Mouse (Mus musculus) v-Abl transformed pro-B cells (cell line): ENCODE results near the gene Slc25a26.

Experiments
- in situ Hi-C, 2 experiments: fragments of 400-800 bp; cut with MboI; formaldehyde crosslinking; loops; one replicate each; pipeline ENCODE4 v1.15.1; 2025; ENCODE audit not compliant: unreplicated experiment in 2 of 2

The Slc25a26 gene

DNA sequence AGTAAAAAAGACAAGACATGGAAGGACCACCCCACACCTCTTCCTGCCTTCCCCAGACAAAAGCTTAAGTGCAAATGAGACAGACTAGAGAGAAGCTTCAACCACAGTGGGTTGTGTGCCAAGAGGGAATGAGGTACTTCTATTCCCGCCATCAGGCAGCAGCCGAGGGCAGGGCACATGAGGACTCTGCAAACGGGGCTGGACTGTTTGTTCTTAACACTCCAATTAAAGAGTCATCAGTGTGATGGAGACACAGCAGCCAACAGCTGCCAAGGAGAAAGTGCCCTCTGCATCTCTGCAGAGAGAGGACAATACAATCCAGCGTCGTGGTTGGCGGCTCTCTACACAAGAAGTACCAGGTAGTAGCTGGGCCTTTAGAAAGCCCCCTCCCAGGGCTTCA lies 128.7 kb downstream of the Slc25a26 start:
- in situ Hi-C loops = loop anchor here (10.0 to 25.0 kb wide), 2 partner anchors 136 to 484 kb away; partner anchors contain the start of gene Kbtbd8 (in 1 of the 2)

DNA sequence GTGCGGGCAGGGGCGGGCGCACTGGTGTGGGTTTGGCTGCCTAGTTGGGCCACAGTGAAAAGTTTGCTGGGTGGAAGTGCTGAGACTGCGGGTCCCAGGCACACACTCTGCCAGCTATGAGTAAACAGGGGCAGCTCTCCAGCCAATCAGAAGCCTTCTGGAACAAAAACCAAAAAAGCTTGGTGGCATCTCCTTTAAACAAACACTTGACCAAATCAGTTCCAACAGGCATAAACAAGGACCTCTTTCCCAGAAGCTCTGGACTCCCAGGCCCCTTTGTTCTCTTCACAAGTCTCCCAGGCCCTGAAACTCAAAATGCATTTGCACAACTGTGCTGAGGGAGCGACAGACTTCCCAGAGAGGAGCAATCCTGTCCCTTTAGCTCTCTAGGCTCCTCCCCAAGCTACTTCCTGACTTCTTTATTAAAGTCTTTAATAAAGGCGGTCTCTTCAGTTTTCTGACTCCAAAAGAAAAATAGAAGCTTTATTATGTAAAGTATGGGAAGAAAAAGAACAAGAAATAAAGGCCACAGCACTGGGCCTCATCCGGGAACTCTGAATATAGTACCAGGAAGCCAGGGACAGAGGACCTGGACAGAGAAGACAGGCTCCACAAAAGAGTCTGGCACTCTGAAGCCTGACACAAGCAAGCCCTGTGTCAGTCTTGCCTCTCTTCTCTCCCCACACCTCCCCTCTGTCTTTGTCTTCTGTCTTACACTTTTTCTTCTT lies 131.1 kb downstream of the Slc25a26 start:
- in situ Hi-C loops = loop anchor here in 1 of 2 experiments (25.0 kb wide), 1 partner anchor 481 kb away; the partner anchor contains the start of gene Kbtbd8

- in situ Hi-C loops = loop anchor here in 1 of 2 experiments (25.0 kb wide), 1 partner anchor 481 kb away; the partner anchor contains the start of gene Kbtbd8
Measured at GRCm38 (mm10) chr6:94631779-94632082, 131.6 kb downstream of the Slc25a26 start.

GRCm38 (mm10) chr6:94634274-94634673 lies 134.1 kb downstream of the Slc25a26 start:
- in situ Hi-C loops = loop anchor here in 1 of 2 experiments (25.0 kb wide), 1 partner anchor 478 kb away; the partner anchor contains the start of gene Kbtbd8

DNA sequence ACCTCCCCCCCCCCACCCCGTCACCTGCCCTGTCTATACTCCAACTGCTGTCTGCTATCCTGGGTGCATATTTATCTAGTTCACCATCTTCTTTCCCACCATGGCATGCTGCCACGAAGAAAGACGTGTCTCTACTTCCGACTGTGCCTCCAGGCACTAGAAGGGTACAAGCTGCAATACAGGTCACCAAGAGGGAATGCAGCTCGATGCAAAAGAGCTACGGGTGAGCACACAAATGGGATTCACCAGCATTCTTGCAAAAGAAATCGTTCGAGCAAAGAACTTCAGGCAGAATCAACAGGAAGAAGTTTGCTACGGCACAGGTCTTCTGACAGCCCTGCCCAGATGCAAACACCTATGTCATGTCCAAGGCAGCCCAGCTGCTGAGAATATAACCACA lies 134.6 kb downstream of the Slc25a26 start:
- in situ Hi-C loops = loop anchor here in 1 of 2 experiments (25.0 kb wide), 1 partner anchor 478 kb away; the partner anchor contains the start of gene Kbtbd8

- in situ Hi-C loops = loop anchor here in 1 of 2 experiments (25.0 kb wide), 1 partner anchor 477 kb away; the partner anchor contains the start of gene Kbtbd8
Measured at GRCm38 (mm10) chr6:94635343-94635742, 135.2 kb downstream of the Slc25a26 start.

DNA sequence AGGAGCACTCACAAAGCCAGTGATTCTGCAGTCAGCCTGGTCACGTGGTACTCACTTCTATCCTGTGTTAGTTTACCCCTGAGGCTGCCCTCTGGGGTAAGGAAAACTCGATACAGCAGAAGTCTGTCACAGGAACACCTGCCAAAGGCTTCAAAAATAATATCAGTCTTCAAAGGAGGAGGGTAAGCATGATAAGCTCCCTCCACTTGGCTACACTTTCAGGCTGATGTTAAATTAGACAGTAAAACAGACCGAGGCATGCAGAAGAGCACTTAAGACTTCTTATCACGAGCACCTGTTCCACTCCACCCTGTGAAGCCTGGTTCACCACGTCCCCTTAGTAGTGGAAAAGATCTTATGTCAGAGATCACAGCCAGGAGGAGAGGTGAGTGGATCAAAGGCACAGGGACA lies 136.9 kb downstream of the Slc25a26 start:
- in situ Hi-C loops = loop anchor here in 1 of 2 experiments (25.0 kb wide), 1 partner anchor 475 kb away; the partner anchor contains the start of gene Kbtbd8

- in situ Hi-C loops = loop anchor here in 1 of 2 experiments (25.0 kb wide), 1 partner anchor 472 kb away; the partner anchor contains the start of gene Kbtbd8
Measured at GRCm38 (mm10) chr6:94640297-94640696, 140.2 kb downstream of the Slc25a26 start.

- in situ Hi-C loops = loop anchor here in 1 of 2 experiments (25.0 kb wide), 1 partner anchor 470 kb away; the partner anchor contains the start of gene Kbtbd8
Measured at GRCm38 (mm10) chr6:94642048-94642447, 141.9 kb downstream of the Slc25a26 start.

- in situ Hi-C loops = loop anchor here in 1 of 2 experiments (25.0 kb wide), 1 partner anchor 468 kb away; the partner anchor contains the start of gene Kbtbd8
Measured at GRCm38 (mm10) chr6:94643989-94644388, 143.9 kb downstream of the Slc25a26 start.

DNA sequence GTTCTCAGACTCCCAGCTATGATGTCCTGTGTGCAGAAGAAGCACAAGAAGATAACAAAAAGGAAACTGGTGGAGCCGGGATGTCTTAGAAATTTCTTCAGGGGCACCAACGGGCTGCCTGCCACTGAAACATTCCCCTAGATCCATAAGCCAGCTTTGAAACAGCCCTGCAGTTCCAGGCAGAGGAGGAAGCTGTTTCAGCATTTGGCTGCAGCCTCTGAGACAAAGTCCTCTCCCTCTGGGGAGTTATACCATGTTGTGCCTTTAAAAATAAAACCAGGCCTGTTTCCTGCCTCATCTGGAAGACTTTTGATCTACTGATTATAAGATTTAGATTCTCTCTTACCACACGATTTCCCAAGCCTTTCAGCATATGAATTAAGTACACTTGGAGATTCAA lies 144.5 kb downstream of the Slc25a26 start:
- in situ Hi-C loops = loop anchor here in 1 of 2 experiments (25.0 kb wide), 1 partner anchor 468 kb away; the partner anchor contains the start of gene Kbtbd8

- in situ Hi-C loops = loop anchor here in 1 of 2 experiments (25.0 kb wide), 1 partner anchor 467 kb away; the partner anchor contains the start of gene Kbtbd8
Measured at GRCm38 (mm10) chr6:94645723-94646122, 145.6 kb downstream of the Slc25a26 start.

DNA sequence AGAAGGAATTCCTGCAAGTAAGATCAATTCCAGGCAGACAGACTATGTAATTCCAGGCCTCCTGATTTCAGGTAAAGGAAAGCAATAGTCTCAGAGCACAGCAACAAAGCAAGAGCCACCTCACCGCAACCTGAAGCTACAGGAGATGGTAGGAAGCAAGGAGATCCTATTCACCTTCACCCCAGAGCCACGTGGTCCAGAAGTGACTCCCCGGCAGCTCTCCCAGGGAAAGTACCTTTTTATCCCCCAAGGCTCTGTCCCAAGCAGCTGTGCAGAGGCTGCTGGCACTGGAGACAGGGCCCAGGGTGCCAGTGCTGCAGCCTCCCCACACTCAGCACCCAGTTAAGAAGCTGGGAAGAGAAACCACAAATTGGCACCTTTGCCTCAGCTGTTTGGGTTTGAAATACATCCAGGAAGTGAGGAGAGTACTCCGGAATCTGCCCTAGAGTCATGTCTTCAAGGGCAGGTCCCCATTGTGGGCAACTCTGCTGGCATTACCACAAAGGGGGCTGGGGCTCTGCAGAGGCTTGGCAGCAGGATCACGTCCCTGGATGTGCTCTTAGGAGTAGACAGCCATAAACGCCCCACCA lies 146.2 kb downstream of the Slc25a26 start:
- in situ Hi-C loops = loop anchor here in 1 of 2 experiments (25.0 kb wide), 1 partner anchor 466 kb away; the partner anchor contains the start of gene Kbtbd8

GRCm38 (mm10) chr6:94646902-94647301 lies 146.8 kb downstream of the Slc25a26 start:
- in situ Hi-C loops = loop anchor here in 1 of 2 experiments (25.0 kb wide), 1 partner anchor 465 kb away; the partner anchor contains the start of gene Kbtbd8

GRCm38 (mm10) chr6:94647574-94648430 lies 147.7 kb downstream of the Slc25a26 start:
- in situ Hi-C loops = loop anchor here in 1 of 2 experiments (25.0 kb wide), 1 partner anchor 464 kb away; the partner anchor contains the start of gene Kbtbd8

DNA sequence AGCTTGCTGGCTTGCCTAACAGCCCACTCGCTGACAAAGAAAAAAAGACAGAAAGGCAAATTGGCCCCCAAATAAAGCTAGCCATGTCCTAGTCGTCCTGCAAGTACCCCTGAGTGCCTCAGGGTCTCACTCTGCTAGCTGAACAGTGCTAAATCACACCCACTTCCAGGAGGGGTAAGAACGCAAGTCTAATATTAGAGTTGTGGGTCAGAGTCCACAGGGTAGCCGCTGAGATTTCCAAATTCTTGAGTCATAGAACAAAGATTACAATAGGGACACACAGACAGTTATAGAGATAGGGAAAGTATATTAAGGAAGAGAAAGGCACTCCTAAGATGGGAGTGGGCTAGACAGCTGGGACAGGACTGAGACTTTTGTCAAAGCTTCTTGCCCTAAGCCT lies 148.4 kb downstream of the Slc25a26 start:
- in situ Hi-C loops = loop anchor here in 1 of 2 experiments (25.0 kb wide), 1 partner anchor 464 kb away; the partner anchor contains the start of gene Kbtbd8

- in situ Hi-C loops = loop anchor here in 1 of 2 experiments (25.0 kb wide), 1 partner anchor 463 kb away; the partner anchor contains the start of gene Kbtbd8
Measured at GRCm38 (mm10) chr6:94649637-94650036, 149.5 kb downstream of the Slc25a26 start.

DNA sequence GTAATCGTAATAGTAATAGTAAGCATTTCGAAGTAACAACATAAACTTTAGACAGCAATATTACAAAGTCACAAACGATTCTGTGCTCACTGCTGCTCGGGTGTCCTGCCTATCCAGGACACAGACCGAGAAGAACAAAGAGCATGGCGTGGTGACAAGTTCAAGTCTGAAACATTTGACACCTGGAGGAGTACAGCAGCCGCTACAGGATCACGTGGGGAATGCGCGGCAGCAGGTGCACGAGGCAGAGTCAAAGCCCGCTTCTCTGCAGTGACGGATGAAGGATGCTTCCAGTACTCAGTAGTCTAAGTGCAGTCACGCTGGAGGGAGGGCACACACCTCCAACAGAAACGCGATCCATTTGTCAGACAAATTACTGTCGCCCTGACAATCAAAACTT lies 151.4 kb downstream of the Slc25a26 start:
- in situ Hi-C loops = no loop called here

DNA sequence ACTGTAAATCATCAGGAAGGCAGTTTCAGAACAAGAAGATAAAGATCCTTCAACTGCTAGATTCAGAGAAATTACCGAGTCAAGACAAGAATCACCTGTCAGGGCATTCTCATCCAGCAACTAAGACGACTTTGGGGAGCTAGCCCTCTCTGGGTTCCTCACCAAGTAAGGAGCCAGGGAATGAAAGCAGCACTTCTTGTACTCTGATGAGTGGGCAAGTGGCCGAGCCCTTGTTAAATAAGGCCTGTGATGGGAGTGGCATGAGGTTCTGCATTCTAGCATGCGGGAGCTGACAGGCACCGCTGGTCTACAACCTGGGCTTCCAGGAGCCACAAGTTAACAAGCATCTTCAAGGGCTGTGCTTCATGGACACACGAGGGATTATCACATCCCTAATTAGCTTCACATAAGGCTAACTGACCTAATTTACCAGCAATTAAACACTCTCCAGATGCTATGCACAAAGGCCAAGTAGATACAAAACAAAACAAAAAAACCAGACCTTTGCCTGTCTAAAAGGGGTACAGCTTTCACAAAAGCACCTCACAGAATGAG lies 152.6 kb downstream of the Slc25a26 start:
- in situ Hi-C loops = no loop called here
